Mouse (Mus musculus): ENCODE measurements at regions not wholly inside any gene's neighbourhood (a gene's known extent, or its start where the extent isn't known, plus 50 kb on each side); places are given as distances from the start of the nearest gene placed in this dataset.

DNA sequence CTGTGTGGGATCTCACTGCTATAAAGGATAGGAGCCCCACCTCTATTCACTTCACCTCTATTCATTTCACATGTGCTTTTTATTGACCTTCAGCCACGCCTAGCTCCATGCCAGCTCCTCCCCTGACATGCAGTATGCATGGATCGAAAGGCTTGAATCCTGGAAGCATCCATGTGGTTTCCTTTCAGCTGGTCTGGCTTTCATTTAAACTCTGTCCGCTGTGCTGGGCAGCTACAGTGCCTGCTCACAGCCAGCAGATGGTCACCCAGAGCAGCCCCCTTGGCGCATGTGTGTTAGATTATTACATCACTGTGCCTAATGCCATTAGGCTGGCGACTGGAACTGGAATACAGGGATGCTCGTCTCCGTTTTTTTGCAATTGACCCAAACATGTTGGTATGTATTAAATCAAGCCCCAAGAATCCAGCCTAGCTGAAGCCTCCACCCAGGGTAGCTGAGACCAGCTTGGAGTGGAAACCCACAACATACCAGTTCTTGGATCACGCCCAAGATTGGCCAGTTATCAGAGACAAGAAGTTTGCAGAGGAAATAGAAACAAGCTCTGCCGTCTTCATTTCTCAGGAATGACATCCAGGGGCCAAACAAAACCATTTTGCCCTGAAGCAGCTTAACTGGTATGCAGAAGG lies 113.2 kb downstream of the Inhbb start:
- DNase-seq (ENCODE audit: low spot score), result peak; percentile 12

DNA sequence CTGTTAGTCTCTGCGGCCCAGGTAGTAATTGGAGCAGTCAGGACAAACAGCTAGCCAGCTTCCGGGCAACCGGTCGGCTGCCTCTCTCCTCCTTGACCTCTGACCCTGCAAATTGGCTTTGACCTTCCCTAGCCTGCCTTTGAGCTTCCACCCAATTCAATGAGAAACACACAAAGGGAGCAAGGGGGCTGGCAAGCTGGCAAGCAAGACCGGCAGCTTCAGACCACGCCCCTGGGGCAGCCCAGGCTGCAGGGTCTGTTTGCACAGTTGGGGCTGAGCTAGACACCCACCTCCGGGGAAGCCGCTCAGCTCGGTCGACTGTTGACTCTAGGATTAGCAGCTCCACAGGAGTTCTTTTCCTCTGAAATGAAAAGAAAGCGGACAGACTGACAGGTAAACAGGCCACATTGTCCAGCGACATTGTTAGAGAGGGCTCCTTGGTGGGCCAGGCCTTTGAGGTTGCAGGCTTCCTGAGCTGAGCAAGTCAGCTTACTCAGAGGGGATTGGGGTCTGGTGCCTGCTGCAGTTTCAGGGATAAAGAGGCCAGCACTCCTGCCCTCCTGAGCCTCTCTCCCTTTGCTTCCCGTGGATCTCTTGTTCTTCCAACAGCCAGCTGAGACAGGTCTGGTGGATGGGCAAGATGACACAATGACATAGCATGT lies 116.6 kb downstream of the Inhbb start:
- DNase-seq (ENCODE audit: low spot score), result no peak

DNA sequence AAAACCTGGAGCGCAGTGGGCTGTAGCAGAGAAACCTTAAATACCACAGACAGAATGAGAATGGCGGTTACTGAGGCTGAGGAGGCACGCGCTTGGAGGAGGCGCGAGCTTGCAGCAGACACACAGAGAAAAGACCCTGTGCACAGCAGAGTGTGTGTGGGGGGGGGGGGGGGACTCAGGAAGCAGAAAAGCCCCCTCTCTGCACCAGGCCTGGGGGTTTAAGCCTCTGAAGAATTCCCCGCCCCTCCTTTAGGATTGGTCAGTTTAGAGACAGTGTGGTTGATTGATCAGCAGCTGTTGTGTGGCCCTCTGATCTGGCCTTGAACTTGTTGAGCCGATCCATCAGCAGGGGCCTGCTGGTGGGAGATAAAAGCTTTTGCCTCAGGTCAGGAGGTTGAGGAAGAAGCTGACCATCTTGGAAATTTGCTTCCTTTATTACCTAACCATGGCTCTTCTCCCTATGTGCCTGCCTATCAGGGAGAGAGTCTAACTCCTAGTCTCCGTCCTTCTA lies 117.5 kb downstream of the Inhbb start:
- no peak for DNase-seq (ENCODE audit: low spot score)

DNA sequence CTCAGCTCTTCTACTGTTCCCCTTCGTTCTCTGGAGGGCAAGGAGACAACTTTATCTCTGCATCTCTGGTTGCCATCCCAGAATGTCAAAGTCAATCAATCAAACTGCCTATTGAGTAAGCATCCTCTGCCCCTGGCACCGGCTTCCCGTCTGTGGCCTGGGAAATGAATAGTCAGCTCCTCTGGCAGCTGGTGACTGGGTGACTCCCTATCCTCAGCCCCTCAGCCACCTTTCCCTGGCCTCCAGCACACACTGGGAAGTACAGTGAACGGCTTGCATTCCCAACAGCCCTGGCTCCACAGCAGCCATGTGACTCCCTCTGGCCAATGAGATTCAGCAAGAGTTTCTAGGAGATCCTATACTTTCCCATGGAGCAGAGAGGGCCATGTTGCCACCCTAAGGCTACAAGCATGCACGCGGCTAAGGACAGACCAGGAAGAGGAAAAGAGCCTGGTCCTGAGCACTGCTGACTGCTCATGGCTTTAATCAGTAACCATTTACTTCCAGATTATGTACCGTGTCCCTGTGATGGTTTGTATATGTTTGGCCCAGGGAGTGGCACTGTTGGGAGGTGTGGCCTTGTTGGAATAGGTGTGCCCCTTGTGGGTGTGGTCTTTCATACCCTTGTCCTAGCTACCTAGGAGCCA lies 119.6 kb downstream of the Inhbb start:
- DNase-seq (ENCODE audit: low spot score), result peak; percentile 11

DNA sequence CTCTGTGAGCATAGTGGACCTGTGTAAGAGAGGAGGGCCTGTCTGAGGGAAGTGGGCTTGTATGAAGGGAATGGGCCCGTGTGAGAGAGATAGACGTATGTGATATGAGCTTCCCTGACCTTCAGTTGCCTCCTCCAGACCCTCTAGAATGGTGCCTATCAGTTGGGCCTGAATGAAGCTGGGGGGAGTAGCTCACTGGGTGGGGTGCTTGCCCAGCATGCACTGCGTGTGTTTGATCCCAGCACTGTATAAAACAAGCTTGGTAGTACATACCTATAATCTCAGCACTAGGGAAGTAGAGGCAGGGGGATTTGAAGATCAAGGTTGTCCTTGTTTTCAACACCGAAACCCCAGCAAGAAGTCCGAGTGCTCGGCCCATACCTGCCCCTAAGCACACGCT lies 120.1 kb downstream of the Inhbb start:
- DNase-seq (ENCODE audit: low spot score), result no peak

DNA sequence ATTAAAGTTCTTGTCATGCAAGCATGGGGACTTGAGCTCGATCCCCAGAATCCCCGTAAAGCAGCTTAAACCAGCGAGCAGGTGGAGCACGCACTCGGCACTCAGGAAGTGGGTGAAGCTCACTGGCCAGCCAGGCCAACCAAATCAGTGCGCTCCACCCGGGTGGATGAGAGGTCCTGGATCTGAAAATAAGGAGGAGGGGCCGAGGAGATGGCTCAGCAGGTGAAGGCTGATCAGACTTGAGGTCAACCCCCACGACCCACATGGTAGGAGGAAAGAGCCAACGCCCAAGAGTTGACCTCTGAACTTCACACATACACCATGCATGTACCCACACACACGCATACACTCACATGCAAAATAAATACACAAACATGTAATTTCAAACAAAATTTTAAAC lies 120.8 kb downstream of the Inhbb start:
- no peak for DNase-seq (ENCODE audit: low spot score)

DNA sequence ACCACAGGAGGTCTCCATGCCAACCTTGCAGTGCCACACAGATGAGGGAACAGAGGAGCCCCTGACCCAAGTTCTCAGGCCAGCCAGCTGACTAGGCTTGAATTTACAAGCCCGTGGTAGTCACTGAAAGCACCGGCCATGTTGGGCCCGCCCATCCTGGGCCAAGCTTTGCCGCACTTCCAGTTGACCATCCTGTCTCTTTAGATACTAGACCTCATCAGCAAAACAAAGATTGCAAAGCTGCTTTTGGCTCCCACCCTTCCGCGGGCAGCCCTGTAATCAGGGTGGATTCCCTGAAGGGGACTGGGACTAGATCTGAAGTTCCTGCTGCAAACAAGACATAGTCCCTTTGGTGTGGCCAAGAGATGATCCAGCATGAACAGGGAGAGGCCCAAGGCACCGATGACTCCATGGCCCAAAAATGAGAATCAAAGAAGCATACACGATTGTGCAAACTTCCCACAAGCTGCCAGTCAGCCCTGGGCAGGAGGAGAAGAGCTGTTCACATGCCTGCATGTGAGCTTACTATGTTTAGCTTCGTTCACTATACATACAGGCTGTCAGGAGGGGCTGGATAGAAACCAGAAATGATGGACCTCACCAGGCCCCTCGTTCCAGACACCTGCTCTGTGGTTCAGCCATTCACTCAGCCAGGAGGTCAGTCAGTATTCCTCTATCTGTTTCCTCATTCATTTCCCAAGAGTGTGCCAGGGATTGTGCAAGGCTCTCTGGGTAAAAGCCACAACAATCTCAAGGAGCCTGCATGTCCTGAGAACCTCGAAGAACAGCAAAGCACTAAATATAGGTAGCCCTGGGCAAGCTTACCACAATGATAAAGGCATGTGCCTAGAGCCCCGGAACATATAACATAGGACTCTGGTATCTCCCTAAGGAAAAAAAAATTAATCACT lies 122.0 kb downstream of the Inhbb start:
- no peak for DNase-seq (ENCODE audit: low spot score)

DNA sequence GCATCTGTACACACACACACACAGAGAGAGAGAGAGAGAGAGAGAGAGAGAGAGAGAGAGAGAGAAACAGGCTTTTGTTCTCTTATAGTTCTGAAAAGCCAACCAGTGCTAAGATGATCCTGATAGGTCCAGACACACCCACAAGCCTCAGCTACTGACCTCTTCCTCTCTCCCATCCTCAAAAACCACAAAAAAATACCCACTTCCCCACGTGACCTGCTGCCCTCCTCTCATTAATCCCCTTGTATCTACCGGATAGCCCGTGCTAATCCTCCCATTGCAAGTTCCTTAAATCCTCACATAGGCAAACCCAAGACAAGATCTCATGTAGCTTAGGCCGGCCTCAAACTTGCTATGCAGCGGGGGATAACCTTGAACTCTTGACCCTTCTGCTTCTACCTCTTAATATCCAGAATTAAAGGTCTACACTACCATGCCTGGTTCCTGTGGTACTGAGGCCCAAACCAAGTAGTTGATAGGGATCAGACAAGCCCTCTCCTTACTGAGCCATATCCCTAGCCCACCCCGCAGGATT lies 123.3 kb downstream of the Inhbb start:
- DNase-seq (ENCODE audit: low spot score), result no peak

DNA sequence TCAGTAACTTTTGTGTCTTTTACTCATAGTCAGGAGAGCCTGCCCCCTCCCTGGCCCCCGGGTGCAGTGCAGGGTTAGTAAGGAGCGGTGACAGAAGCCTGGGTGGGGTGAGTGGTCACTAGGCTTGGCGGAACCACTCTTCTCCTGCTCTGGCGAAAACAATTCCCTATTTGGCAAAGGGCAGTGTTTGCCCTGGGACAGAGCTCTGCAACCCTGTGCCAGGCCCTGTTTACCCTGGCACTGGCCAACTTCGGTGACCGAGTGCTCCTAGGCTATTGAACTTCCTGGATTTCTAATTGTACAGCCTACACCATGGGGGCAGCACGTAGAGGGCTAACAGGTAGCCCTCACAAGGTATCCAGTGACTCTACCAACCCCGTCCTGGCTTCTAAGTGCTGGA lies 126.9 kb downstream of the Inhbb start:
- no peak for DNase-seq (ENCODE audit: low spot score)

DNA sequence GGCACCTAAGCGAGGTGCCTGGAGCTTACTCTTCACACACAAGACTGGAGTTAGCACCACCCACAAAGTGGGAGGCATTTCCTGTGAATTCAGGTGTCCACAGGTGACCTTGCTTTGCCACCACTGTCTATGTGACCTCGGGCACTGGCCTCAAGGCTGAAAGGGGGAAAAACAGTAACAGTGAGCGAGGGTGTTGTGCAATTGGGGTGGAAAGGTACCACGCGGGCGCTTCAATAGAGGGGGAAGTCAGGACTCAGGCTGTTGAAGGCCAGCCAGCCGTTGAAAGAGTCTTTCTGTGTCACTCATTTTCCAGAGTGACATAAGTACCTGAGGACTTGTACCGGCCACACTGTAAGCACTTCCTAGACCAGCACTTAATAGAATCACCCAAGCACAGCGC lies 128.2 kb downstream of the Inhbb start:
- DNase-seq (ENCODE audit: low spot score), result peak; percentile 11

DNA sequence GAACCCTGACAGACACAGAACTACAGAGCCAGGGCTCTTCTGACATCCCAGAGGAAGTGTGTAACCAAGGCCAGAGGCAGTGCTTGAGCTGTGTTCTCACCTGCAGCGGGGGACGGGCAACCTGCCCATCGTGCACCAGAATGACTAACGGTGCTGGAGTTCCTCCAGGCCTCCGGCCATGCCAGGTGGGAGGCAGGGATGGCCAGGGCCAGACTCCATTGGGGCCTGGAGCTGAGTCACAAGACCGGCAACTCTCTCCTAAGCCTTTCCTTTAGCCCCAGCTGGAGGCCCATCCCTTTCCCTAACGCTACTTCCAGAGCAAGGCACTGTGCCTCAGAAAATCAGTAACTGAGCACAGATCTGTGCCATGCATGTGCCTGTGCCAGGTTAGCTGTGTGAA lies 129.8 kb downstream of the Inhbb start:
- DNase-seq (ENCODE audit: low spot score), result peak; percentile 66

DNA sequence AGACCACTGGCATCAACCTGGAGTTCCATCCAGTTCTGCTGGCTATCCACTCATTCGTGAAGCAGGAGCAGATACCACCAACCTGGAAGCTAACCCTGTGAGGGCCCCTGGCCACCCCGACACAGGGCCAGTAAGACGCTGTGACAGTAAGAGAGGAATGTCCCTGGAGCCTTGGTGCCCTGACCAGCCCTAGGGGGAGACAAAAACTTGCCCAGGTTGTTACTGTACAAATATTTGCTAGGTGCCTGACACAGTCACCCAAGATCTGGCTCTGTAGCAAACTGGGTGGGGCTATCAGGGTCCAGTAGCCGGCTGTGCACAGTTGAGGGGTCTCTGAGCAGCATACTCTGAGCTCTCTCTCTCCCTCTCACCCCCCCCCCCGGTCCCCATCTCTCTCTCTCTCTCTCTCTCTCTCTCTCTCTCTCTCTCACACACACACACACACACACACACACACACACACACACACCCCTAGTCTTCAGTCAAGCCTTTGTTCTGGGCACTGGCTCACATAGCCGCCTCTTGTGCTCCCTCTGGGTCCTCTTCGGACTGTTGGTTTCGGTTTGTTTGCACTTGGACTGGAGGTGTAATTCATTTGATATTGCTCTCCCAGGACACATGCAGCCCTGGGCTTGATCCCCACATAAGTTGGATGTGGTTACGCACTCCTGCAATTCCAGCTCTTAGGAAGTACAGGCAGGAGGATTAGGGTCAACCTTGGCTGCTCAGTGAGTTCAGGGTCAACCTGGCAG lies 131.7 kb downstream of the Inhbb start:
- no peak for DNase-seq (ENCODE audit: low spot score)

DNA sequence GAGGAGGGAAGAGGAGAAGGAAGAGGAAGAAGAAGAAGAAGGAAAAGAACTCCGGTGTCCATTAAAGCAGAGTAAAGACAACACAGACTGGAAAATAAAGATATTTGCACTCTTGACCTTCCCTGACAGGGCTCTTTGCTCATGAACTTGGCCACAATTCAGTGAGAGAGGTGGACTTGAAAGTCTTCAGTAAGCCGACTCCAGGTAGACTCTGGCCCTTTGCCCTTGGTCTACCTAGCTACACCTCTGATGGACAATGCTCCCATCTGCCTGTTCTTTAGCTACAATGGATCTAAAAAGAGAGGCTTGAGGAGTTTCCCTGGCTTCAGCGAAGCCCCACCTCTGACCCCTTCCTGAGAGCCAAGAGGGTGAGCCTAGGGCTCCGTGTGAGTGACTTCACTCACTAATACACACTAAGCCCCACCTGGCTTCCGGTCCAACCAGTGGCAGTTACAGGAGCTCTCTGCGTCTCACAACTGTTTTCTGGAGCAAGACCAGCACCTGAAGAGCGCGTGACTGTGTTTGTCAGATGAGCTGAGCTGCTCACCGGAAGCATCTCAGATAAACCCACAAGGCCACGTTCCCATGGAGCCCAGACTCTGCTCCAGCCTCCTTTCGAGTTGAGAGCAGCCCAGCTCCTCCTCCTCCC lies 132.4 kb downstream of the Inhbb start:
- no peak for DNase-seq (ENCODE audit: low spot score)

DNA sequence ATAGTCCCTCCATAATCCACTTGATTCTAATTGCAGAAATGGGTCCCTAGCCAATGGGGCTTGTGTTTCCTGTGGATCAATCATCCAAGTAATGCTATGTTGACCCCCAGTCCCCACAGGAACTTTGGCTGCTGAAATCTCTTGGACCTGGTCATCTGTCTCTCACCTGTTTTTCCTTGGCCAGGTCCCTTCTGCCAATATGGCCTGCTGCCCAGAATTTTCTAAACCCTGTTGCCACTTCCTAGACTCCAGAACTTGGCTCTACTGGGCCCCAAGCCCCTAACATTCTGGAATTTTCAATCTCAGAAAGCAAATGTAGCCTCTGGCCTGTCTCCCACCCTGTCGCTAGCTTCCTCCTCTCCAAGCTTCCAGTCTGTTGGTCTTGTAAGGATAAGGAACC lies 139.6 kb downstream of the Inhbb start:
- DNase-seq (ENCODE audit: low spot score), result no peak

DNA sequence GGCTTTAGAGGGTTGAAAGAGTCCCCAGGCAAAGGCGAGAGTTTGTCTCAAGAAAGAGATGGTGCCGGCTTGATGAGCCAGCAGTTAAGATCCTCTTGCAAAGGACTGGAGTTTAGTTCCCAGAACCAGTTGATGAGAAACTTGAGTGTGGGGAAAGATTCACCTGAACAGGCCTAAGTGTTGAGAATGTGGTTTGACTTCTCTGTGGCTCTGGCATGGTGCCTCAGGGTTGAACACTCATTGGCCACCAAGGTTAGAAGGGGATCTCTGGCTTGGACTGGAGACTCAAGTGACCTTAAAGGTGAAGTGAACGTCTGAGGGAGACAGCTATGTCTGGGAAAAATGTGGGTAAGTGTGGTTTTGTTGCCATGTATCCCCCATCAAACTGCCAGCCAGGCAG lies 142.8 kb downstream of the Inhbb start:
- DNase-seq (ENCODE audit: low spot score), result no peak

DNA sequence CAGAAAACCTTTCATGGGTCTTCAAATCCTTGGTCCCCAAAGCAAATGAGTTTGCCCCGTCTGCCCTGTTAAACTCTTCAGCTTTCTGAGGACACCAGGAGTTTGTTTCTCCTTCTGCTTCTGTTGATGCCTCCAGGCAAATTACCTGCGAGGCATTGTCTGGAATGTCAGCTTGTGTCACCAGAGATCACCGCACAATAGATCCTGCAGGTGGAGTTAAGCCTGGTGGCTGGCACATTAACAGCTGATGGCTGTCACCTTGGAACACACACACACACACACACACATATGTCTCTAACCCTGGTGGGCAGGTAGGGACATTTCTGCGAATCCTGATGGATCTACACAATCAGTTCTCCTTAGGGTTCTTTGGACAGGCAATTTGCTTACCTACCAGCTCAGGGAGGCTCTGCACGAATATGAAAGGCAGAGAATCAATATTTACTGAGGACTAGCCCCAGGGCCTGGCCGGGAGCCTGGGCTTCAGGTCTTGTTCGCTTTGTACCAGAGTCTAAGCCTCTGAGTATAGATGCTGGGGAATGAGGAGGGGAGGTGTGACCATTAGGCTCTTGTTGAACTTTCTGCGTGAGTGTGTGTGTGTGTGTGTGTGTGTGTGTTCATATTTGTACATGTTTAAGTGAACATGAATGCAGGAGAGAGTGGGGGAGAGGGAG lies 143.4 kb downstream of the Inhbb start:
- DNase-seq (ENCODE audit: low spot score), result no peak

DNA sequence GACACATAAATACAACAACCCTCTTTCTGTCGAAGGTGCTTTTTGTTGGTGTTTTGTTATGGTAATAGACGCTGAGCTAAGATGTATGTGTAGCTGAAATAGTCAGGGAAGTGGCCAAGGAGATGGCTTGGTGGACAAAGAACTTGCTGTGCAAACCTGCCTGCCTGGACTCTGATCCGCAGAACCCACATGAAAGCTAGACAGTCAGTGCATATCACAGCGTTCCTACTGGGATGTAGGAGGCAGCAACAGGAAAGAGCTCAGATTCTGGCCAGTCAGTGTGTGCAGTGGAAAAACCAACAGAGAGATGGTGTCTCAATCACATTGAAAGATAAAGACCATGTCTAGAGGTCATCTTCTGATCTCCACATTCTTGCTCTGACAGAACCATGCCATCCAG lies 144.1 kb downstream of the Inhbb start:
- DNase-seq (ENCODE audit: low spot score), result no peak

DNA sequence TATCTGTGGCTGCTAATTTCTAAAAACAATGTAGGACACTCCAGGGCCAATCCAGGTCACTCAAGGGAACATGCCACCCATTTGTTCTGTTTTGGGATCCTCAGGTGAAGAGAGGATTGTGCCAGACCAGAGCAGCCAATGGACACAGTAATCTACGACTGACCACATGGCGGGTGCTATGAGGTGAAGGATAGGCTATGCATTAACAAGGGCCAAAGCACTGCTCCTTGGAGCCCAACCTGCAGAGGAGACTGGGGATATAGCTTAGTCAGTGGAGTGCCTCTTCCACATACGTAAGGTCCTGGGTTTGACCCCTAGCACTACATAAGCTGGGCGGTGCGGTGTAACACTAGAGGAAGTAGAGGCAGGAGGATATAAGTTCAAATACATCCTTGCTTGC lies 156.0 kb downstream of the Inhbb start:
- no peak for DNase-seq (ENCODE audit: low spot score)

DNA sequence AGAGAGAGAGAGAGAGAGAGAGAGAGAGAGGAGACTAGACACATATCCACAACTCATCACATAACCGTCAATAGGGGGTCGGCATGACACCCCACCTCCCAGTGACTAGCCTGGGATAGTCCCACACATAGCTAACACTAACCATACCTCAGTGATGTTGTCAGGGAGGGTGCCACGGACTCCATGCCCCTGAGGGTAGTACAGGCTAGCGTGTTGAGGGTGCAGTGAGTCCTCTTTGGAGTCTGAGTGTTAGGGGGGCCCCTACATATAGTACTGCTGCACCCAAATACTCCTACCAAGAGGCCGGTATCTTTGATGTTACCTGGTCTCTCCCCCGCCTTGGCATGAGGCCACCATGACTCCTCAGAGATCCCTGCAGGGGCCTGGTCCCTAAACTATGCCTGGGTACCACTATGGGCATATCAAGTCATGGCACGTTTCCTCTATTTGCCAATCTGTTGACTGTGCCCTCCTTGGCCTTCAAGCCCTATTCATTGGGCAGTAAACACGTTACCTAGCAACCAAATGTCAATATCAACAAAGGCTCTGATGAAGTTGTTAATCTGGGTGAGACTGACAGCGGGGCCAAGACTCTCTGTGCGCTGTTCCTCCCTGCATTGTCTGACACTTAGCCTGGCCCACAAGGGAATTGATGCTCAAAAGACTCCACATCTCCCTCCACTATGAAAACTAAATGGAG lies 156.7 kb downstream of the Inhbb start:
- no peak for DNase-seq (ENCODE audit: low spot score)

DNA sequence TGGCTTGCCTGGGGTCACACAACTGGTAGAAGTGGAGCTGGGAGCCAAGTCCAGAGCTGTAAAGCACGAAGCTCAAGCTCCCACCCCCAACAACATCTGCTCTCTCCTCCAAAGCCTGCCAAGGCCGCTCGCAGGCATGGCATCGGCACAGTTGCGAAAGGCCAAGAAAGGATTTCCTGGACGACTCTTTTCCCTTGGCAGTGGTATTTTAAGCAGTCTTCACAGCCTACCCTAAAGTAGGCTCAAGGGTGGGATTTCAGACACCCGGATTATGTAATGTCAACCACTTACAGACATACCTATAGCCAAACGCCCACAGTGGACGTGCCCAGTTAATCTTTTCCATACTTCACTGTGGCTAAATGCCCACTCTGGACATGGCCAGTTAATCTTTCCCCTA lies 162.6 kb downstream of the Inhbb start:
- DNase-seq (ENCODE audit: low spot score), result peak; percentile 27

All from ovary, postnatal 36 days (tissue).